Mouse (Mus musculus): ENCODE results near the gene Fastkd1. TPM values are rescaled to one million over a fixed set of nuclear protein-coding genes. Genes with fewer than 3 reads are reported as not detected.

Fastkd1 gene
- polyA plus RNA-seq, 2 experiments, result 3.2 to 3.5 TPM

DNA sequence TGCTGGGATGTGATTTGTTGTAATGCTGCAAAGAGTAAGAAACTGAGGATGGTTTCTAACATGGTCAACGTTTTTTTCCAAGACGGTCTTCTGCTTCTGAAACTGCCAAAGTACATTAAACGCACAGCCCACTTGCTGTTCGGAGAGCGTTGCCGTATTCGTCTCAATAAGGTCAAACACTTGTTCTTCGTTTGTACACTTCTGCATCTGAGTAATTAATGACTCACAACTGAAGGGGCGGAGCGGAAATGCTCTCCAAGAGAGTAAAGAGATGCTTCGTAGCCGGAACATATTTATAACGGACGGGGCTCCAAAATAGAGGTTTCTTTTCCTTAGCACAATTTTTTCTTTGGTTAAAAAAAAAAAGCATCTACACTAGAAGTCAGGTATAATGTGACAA lies 1.1 kb downstream of the Fastkd1 start:
- no peak for ATAC-seq (ENCODE audit: insufficient read depth)
- Histone ChIP-seq H3K27ac (no peak overlapping the region), H3K4me3 (ENCODE audit: insufficient read depth in 1 of 2, low read depth in 2 of 2, low read length in 2 of 2) (no peak overlapping the region), H3K36me3 (replicated peaks; ENCODE audit: control insufficient read depth, insufficient read depth, low read depth) (no peaks in the 10 kb centered on the region), H3K9me3 (ENCODE audit: control insufficient read depth, low read length) (no peaks in the 10 kb centered on the region), H3K4me1 (replicated peaks; ENCODE audit: control insufficient read depth in 2 of 2, insufficient read depth in 2 of 2, low read length in 1 of 2) (peaks cover 0 to 2% of the 10 kb centered on the region in 2 experiments; a peak in 1 of 4 replicates), H3K4me2 (ENCODE audit: low read depth) (peak overlapping the region; percentile 66), H3K27me3 (ENCODE audit: control insufficient read depth, insufficient read depth, low read length) (no peaks in the 10 kb centered on the region), H3K9ac (replicated peaks) (no peak overlapping the region)
- no peak for TF ChIP-seq CTCF (IDR thresholded peaks at IDR 0.05; ENCODE audit: low read depth)
- no peak for TF ChIP-seq EP300 (IDR thresholded peaks at IDR 0.05; ENCODE audit: low read depth)
- DNase-seq (ENCODE audit: low read depth in 3 of 3, low spot score in 3 of 3), result no peak
- WGBS (ENCODE audit: insufficient replicate concordance), result 82% methylated on average over 14 of the region's 14 CpGs

DNA sequence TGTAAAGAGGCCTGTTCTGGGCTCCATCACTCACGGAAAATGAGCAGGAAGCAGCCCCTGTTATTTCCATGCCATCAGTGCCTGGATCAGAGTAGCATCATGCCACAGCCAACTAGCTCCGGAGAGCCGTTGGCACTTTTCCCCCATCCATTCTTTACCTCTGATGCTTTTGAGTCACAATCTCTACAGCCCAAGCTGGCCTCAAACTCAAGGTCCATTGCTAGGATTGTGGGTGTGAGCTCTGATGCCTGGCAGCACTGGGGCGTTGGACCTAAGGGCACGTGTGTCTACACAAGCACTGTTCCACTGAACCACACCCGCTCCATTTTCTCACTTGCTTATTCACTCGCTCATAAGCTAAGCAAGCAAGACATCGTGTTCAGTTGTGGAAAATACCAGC lies 12.9 kb downstream of the Fastkd1 start:
- H3K9me3 ChIP-seq (ENCODE audit: control insufficient read depth, low read length), result no peaks in the 10 kb centered on the region
- peaks cover 4% of the 10 kb centered on the region; the same call in 1 of the 2 replicates for H3K36me3 ChIP-seq (replicated peaks; ENCODE audit: control insufficient read depth, insufficient read depth, low read depth)
- ATAC-seq (ENCODE audit: insufficient read depth), result no peak
- H3K9ac ChIP-seq (replicated peaks), result no peak overlapping the region
- no peak overlapping the region for H3K4me3 ChIP-seq (ENCODE audit: insufficient read depth in 1 of 2, low read depth in 2 of 2, low read length in 2 of 2)
- TF ChIP-seq EP300 (IDR thresholded peaks at IDR 0.05; ENCODE audit: low read depth) (no peak), CTCF (IDR thresholded peaks at IDR 0.05; ENCODE audit: low read depth) (no peak)
- no peak overlapping the region for H3K27ac ChIP-seq
- DNase-seq (ENCODE audit: low read depth in 3 of 3, low spot score in 3 of 3), result no peak
- H3K4me1 ChIP-seq (replicated peaks; ENCODE audit: control insufficient read depth in 2 of 2, insufficient read depth in 2 of 2, low read length in 1 of 2), result no peaks in the 10 kb centered on the region
- no peaks in the 10 kb centered on the region for H3K27me3 ChIP-seq (ENCODE audit: control insufficient read depth, insufficient read depth, low read length)
- whole genome bisulfite sequencing (ENCODE audit: insufficient replicate concordance), result 80% methylated on average over 8 of the region's 8 CpGs
- no peak overlapping the region for H3K4me2 ChIP-seq (ENCODE audit: low read depth)

GRCm38 (mm10) chr2:69693501-69693900 lies 19.8 kb downstream of the Fastkd1 start:
- TF ChIP-seq CTCF (IDR thresholded peaks at IDR 0.05; ENCODE audit: low read depth) (peak; percentile 32; the same call in 1 of the 2 replicates), EP300 (IDR thresholded peaks at IDR 0.05; ENCODE audit: low read depth) (no peak)
- no peak for ATAC-seq (ENCODE audit: insufficient read depth)
- Histone ChIP-seq H3K9me3 (ENCODE audit: control insufficient read depth, low read length) (no peaks in the 10 kb centered on the region), H3K9ac (replicated peaks) (no peak overlapping the region), H3K4me3 (ENCODE audit: insufficient read depth in 1 of 2, low read depth in 2 of 2, low read length in 2 of 2) (no peak overlapping the region), H3K4me1 (replicated peaks; ENCODE audit: control insufficient read depth in 2 of 2, insufficient read depth in 2 of 2, low read length in 1 of 2) (no peaks in the 10 kb centered on the region), H3K4me2 (ENCODE audit: low read depth) (no peak overlapping the region), H3K27ac (no peak overlapping the region), H3K27me3 (ENCODE audit: control insufficient read depth, insufficient read depth, low read length) (no peaks in the 10 kb centered on the region), H3K36me3 (replicated peaks; ENCODE audit: control insufficient read depth, insufficient read depth, low read depth) (peaks cover 4% of the 10 kb centered on the region; the same call in 1 of the 2 replicates)
- WGBS (ENCODE audit: insufficient replicate concordance), result 77% methylated on average over 11 of the region's 11 CpGs
- DNase-seq (ENCODE audit: low read depth in 3 of 3, low spot score in 3 of 3), result no peak

DNA sequence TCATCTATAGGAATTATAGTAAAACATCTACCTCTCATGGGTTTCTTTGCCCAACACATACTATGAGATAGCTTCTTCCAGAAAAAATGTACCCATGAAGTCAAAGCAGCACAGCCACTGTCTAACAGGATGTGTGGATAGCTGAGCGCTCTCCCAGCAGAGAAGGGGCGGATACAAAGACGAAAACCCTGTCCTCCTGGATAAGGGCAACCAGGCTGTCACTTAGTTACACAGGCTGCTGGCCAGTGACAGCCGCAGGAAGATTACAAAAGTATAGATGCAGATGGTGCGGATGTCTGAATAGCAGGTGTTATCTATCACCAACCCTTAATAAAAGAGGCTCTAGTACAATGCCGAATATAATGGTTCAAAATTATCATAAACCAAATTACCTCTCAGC lies 22.5 kb downstream of the Fastkd1 start:
- no peaks in the 10 kb centered on the region for H3K4me1 ChIP-seq (replicated peaks; ENCODE audit: control insufficient read depth in 2 of 2, insufficient read depth in 2 of 2, low read length in 1 of 2)
- no peak overlapping the region for H3K27ac ChIP-seq
- H3K9ac ChIP-seq (replicated peaks), result no peak overlapping the region
- H3K4me2 ChIP-seq (ENCODE audit: low read depth), result no peak overlapping the region
- peaks cover 4% of the 10 kb centered on the region; the same call in 1 of the 2 replicates for H3K36me3 ChIP-seq (replicated peaks; ENCODE audit: control insufficient read depth, insufficient read depth, low read depth)
- ATAC-seq (ENCODE audit: insufficient read depth) (no peak), DNase-seq (ENCODE audit: low read depth in 3 of 3, low spot score in 3 of 3) (no peak)
- no peaks in the 10 kb centered on the region for H3K9me3 ChIP-seq (ENCODE audit: control insufficient read depth, low read length)
- TF ChIP-seq CTCF (IDR thresholded peaks at IDR 0.05; ENCODE audit: low read depth) (no peak), EP300 (IDR thresholded peaks at IDR 0.05; ENCODE audit: low read depth) (no peak)
- 82% methylated on average over 6 of the region's 6 CpGs for WGBS (ENCODE audit: insufficient replicate concordance)
- no peak overlapping the region for H3K4me3 ChIP-seq (ENCODE audit: insufficient read depth in 1 of 2, low read depth in 2 of 2, low read length in 2 of 2)
- H3K27me3 ChIP-seq (ENCODE audit: control insufficient read depth, insufficient read depth, low read length), result no peaks in the 10 kb centered on the region

DNA sequence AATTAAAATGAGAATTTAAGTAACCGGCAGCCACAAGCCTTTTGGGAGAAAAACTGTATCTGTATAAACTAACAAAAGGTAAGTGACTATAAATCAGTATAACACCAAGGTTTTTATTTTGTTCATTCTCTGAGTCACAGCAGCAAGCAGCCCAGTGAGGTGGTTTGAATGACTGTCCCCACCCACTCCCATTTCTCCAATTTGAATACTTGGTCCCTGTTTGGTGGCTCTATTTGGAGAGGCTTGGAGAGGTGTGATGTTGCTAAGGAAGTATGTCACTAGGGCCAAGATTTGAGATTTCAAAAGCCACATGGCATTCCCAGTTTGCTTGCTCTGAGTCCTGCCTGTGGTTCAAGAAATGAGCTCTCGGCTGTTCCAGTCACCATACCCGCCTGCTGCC lies 23.1 kb downstream of the Fastkd1 start:
- no peak overlapping the region for H3K9ac ChIP-seq (replicated peaks)
- no peak for TF ChIP-seq CTCF (IDR thresholded peaks at IDR 0.05; ENCODE audit: low read depth)
- no peak for TF ChIP-seq EP300 (IDR thresholded peaks at IDR 0.05; ENCODE audit: low read depth)
- DNase-seq (ENCODE audit: low read depth in 3 of 3, low spot score in 3 of 3) (no peak), ATAC-seq (ENCODE audit: insufficient read depth) (no peak)
- H3K4me3 ChIP-seq (ENCODE audit: insufficient read depth in 1 of 2, low read depth in 2 of 2, low read length in 2 of 2), result no peak overlapping the region
- no peaks in the 10 kb centered on the region for H3K9me3 ChIP-seq (ENCODE audit: control insufficient read depth, low read length)
- no peaks in the 10 kb centered on the region for H3K4me1 ChIP-seq (replicated peaks; ENCODE audit: control insufficient read depth in 2 of 2, insufficient read depth in 2 of 2, low read length in 1 of 2)
- WGBS (ENCODE audit: insufficient replicate concordance), result 83% methylated on average over 3 of the region's 3 CpGs
- H3K27ac ChIP-seq, result no peak overlapping the region
- H3K4me2 ChIP-seq (ENCODE audit: low read depth), result no peak overlapping the region
- peaks cover 4% of the 10 kb centered on the region; the same call in 1 of the 2 replicates for H3K36me3 ChIP-seq (replicated peaks; ENCODE audit: control insufficient read depth, insufficient read depth, low read depth)
- no peaks in the 10 kb centered on the region for H3K27me3 ChIP-seq (ENCODE audit: control insufficient read depth, insufficient read depth, low read length)
